Mouse (Mus musculus) left cerebral cortex, postnatal 36 days (tissue): ENCODE data around the gene Pald1. TPM values are rescaled to one million over a fixed set of nuclear protein-coding genes. Genes with fewer than 3 reads are reported as not detected.

Source experiments
- DNase-seq, 2 experiments: peaks; one replicate each; pipeline ENCODE4 v3.0.0; 2021 to 2022; ENCODE audit warnings: low spot score in 2 of 2, mixed read lengths in 1 of 2
- intact Hi-C: fragments of 180-260 bp; cut with DNase I; formaldehyde crosslinking; loops from one replicate; pipeline ENCODE4 v1.15.1; 2025
- total RNA-seq, 2 experiments: library from RNA; stranded (reverse); gene quantifications; 2 replicates each; pipeline ENCODE4 v1.2.3; 2021

Pald1 gene
- total RNA-seq, 2 experiments from 2014 or later: 7.5 to 9.5 TPM

DNA sequence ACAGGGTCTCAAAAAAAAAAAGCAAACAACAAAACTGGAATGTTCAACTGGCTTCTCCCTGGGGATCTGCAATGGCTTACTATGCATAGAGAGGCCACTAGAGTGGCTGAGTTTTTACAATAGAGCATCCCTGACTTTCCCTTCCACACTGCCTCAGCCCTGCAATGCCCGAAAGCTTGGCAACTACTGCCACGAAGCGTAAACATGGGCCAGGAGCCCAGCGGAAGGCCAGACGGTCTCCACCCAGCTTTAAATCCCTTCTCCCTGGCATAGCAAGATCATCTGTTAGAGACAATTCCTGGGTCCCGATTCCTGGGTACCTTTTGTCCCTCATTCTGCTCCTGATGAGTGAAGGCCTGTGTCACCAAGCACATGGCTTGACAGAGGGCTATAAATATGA is 79.3 kb downstream of the Pald1 start:
- intact Hi-C loops: no loop called here
- no peak for DNase-seq

DNA sequence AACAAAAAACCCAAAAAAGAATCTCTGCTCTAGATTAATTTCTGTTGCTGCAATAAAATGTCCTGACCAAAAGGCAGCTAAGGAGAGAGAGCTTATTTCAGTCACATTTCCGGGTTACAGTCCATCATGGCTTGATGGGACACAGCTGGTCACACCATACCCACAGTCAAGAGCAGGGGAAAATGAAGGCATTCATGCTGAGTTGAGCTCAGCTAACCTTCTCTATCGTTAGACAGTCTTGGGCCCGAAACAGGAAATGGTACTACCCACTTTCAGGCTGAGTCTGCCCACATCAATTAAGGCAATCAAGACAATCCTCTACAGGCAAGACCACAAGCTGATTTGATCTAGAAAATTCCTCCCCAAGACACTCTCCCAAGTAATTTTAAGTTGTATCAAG is 82.3 kb downstream of the Pald1 start:
- intact Hi-C loops: no loop called here
- DNase-seq: no peak

DNA sequence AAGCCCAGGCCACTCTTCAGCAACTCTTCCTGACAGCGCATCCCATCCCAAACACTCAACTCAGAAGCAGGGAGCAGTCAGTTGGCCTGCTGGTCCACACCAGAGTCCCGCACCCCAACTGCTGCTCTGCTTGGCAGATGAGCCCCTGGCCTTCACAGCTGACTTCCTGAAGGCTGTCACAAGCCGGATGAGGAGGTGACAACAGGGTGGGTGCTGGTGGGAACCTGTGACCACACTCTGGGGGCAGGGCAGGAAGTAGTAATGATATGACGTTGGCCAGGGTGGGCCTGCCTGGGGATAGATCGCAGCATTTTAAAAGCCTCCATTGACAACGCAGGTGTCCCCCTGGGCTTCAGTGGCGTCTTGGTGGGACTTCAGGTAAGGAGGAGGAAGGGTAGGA is 85.9 kb downstream of the Pald1 start, which contains the start of gene Prf1:
Gene Prf1 (plus strand): TSS at position 357 of the 400 bp plus-strand sequence.
- intact Hi-C loops: no loop called here
- no peak for DNase-seq

DNA sequence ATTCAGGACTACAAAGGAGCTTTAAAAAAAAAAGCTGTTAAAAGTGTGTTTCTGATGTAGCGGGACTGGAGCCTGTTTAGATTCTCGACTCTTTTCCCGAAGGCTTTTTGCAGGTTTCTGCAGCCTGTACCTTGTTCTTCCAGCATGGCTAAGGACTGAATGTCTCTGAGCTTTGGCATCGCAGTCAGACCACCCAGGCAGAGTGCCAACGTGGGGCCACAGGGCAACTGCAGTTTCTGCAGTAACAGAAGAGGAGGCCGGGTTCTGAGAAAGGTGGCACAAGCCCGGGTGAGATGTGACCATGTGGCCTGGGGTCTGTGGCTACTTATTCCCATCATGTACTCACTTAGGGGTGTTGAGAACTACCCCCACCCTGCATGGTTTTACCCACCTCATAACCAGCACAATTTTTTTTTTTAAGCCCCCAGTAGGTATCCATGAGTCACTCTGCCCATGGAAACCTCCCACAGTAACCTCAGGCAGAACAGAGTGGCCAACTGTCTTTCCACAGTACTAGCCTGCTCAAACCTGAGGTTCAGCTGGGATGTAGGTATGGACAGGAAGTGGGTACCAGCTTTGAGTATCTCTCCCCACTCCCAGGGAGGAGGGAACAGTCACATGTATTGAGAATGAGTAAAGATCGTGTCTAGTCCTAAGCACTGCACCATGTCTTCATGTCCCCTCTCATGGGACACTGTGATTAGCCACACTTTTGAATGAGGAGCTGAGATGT is 86.5 kb downstream of the Pald1 start:
- intact Hi-C loops: no loop called here
- DNase-seq: no peak

DNA sequence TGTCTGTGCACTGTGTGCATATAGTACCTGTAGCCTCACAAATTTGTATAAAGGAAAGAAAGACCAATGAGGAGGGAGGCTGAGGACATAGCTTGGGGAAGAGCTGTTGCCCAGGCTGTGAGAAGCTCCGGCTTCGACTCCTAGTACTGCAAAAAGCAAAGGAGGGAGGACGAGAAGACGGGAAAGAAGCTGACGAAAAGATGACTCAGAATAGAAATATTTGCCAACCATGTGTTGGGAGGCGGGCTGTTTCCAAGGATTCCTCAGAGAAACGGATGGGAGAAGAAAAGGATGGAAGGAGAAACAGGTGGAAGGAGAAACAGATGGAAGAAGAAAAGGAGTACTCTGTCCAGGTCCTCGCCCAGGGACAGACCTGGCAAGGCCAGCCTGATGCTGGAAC is 89.1 kb downstream of the Pald1 start:
- intact Hi-C loops: no loop called here
- no peak for DNase-seq

DNA sequence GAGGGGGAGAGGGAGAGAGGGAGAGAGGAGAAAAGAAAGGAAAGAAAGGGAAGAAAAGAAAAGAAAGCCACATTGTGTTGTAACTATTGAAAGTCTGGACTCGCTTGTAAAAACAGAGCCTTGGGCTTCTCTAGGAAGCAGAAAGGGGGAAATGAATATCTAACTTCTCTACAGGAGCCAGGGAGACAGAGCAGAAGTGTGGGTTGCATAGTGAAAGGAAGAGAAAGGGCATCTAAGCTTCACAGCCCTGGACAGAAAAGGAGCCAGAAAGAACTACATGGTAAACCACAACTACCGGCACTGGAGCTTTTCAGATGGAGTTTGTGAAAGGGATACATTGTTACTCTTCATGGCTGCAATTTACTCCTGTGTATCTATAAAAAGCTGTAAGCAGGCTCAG is 92.9 kb downstream of the Pald1 start:
- no peak for DNase-seq
- intact Hi-C loops: no loop called here

DNA sequence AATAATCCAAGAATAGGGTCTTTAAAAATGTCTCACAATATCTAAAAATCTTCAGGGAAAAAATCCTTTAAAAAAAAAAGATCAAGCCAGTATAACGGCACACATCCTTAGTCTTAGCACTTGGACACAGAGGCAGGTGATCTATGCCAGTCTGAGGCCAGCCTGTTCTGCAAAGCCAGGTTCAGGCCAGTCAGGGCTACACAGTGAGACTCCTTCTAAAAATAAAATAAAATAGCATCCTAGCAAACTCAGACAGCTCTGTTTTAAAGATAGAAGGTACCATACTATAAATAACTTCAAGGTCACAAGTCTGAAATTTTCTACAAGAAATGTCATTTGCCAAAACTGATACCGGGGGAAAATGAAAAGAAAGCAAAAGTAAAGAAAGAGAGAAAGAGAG is 93.3 kb downstream of the Pald1 start:
- intact Hi-C loops: no loop called here
- no peak for DNase-seq

DNA sequence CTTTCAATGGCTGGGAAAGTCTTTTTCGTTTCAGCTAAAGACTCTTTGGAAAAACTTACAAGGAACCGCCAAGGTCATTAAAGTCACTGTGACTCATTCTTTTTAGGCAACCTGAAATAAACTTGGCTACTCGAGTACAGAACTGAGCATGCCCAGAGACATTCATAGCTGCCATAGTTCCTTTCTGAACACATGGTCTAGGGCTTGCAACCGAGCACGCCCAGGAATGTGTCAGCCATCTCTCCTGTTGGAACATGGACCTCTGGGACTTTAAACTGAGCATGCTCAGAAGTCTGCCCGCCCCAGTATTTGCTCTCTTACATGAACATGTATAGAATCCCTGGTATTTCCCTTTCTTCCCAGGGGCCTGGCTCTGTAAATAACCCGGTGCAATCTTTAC is 97.1 kb downstream of the Pald1 start:
- DNase-seq: no peak
- intact Hi-C loops: no loop called here

DNA sequence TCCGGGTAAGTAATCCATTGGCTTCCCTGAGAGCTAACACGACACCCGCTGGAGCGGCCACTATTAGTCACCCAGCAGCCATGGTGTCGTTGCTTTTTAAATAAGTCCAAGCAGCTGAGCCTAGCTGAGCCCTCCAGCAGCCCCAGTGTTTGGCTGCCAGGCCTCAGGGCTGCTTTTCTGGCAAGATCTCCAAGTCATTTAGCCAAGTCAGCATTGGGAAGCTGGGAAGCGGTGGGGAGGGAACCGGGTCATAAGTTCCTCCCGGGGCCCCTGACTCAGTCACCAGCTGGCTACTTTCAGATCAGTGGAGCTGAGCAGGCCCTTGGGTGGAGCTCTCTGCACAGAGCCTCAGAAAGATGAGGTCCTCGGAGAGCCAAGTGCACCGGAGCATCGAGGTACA is 98.1 kb downstream of the Pald1 start:
- intact Hi-C loops: no loop called here

DNA sequence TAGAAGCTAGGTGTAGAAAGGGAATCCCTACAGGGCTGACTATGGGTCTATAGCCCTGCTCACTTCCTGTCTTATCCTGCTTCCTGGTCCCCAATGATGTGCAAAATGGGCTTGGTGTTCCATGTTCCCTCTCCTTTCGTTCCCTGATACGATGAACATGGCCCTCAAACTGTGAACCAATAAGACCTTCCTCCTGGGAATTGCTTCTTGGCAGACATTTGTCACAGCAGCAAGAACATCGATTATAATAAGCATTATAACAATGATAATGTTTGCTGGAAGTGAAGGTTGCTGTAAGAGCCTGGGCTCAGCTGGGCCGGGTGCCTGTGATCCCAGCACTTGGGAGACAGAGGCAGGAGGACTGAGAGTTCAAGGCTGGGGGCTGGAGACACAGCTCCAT is 99.0 kb downstream of the Pald1 start:
- no peak for DNase-seq
- intact Hi-C loops: no loop called here

More for the DNA sequence above, 98.1 kb downstream of the Pald1 start:
- no peak for DNase-seq

DNA sequence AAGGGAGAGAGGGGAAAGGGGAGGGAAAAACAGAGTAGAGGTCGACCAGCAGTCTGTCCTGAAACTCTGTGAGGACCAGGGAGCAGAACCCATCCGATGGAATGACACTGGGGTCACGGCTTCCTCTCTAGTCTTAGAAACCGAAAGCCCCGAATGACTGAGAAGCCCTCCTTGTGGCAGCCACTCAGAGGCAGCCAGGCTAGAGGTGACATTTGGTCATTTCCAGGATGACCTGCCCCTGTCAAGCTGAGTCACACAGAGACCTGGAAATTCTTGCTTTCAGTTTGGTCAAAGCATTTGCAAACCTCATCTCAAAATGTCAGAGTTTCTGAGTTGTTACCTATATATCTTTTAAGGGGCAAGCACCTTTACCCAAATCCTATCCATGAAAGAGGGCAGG is 102.2 kb downstream of the Pald1 start:
- intact Hi-C loops: no loop called here
- no peak for DNase-seq

DNA sequence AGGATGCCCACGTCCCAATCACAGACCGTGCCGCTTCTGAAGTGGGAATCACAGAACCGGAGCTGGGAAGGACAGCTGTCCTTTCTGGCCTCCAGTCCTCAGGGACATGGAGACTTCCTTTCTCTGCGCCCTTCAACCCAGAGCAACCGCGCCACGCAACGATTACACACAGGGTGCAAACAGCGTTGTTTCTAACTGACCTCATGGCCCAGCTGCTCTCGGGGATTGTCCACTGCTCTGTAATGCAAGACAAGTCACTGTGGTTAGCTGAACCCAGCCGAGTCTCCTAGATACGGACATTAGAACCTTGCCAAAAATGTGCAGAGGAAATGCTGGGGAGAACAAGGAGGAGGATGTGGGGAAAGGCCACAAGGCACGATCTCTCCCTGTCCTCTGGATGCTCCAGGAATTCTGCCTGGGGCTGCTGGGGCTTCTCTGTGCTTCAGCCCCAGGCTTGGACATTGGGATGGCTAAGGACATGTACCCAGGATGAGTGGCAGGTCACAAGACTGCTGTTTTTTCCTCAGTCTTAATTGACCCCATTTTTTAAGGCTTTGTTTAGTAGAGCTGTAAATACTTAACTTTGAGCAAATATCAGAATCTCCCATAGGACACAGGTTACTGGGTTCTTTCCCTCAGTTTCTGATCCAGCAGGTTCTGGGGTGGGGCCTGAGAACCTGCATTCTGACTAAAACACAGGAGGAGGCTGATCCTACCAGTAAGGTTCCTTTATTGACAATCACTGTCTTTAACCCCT is 105.2 kb downstream of the Pald1 start:
- intact Hi-C loops: no loop called here
- no peak for DNase-seq

DNA sequence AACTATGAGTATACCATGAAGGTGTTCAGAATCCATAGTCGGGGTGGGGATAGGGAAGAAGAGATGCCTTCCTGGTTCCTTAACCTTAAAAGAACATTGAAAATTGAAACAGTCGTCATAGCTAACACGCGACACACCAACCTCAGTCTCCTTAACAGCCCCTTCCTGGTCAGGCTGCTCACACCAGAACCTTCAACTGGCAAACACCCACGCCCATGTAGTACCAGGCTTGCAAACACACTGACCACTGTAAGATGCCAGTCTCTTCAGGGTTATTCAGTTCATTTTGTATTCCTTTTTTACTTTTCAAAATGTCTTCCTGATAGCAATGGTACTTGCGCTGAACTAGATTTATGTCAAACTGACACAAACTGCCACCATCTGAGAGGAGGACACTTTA is 106.3 kb downstream of the Pald1 start:
- intact Hi-C loops: no loop called here
- DNase-seq: no peak

DNA sequence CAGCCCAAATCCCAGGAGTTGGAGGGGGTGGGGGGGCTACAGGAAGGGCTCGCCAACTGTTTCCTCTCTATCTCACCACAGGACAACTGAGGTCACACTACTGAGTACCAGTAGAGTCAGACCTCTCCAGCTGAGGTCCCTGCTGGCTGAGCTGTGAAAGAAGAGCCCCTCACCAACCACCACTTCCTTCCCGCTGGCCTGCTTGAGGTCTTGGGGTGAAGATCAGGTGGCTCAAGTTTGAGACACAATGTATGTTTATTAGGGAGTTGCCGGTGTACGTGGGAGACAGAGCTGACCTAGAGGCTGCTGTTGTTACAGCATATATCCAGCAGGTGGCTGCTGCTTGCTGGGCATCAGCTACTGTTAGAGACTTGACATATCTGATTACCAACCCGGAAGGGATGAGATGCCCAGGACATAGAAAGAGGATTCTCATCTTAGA is 107.6 kb downstream of the Pald1 start:
- intact Hi-C loops: no loop called here
- DNase-seq: no peak

DNA sequence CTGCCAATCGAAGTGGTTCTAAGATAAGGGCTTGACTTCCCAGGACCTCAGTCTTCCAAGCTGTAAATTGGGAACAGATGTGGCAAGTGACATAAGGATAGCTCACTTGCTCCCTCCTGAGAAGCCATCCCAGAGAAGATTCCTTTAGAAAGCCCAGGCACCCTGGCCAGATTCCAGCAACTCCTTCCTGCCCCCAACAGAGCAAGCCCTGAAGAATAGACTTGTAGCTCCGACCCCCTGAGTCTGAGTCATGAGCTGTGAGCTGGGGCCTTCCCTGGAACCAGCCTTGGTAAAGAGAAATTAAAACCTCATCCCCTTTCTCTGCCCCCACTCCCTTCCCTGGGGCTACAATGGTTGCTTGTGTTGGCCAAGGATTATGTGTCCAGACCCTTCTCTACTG is 108.8 kb downstream of the Pald1 start:
- DNase-seq: no peak
- intact Hi-C loops: no loop called here

DNA sequence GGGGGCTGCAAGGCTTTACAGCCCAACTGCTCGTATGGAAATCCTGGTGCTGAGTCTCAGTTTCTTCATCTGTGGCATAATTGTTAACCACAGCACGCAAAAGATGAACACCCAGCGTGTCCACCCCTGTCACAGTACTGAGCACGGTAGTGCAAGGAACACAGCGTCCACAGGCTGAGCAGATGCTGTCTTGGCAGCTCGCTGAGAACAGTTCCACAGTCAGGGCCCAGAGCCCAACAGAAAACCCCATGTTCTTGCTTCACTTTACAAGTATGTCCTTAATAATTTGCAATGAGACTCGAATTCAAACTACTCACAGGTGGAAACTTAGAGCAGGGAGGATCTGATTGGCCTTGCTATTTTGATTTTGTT is 109.5 kb downstream of the Pald1 start:
- no peak for DNase-seq
- intact Hi-C loops: no loop called here

DNA sequence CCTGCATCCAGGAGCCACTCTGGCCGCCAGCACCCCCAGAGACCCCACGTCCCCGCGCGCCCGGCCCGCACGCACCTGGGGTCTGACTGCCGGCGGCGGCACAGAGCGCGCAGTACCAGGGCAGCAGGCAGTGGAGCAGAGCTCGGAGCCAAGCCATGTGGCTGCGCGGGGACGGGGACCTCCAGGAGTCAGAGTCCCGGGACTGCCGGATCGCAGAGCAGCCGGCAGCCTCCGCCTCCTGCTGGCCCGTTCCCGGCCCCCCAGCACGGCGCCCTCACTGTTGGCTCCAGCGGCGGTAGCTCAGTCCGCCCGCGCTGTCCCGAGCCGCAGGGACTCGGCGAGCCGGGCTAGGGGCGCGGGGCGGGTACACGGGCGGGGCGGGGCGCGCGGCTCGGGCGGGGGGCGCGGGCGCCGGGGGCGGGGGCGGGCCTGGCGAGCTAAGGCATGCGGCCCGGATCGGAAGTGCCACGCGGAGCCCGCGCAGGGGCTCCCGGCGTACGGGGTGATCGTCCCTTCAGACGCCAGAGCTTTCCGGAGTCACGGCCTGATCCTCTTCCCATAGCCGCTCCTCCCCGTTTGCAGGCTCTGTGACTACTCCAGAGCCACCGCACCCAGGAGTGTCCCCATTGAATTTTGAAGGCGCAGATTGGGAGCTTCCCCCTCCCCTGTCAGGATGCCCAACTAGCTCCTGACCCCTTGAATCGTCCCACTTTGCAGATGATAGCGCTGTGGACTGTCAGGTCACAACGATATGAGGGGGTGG is 110.1 kb downstream of the Pald1 start, which contains the start of gene Adamts14:
Gene Adamts14 (minus strand): TSS at position 358 of the 763 bp plus-strand sequence.
- no peak for DNase-seq
- intact Hi-C loops: no loop called here

DNA sequence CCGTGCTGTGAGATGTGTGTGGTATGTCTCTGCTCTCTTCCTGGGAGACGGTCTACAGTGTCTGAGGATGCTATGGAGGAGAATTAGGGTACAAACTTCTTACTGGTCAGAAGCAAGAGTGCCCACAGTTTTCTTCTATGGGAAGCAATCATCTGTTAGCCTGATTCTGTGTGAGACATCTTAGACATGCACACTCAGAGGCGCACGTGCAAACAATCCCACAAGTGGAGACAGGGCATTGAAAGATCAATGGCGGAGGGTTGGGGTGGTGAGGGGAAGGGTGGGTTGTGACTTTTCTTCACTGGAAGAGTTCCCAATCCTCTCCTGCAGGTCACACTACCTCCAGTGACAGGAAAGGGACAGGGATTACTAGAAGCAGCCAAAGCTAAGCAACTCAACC is 110.7 kb downstream of the Pald1 start:
- DNase-seq: no peak
- intact Hi-C loops: no loop called here

DNA sequence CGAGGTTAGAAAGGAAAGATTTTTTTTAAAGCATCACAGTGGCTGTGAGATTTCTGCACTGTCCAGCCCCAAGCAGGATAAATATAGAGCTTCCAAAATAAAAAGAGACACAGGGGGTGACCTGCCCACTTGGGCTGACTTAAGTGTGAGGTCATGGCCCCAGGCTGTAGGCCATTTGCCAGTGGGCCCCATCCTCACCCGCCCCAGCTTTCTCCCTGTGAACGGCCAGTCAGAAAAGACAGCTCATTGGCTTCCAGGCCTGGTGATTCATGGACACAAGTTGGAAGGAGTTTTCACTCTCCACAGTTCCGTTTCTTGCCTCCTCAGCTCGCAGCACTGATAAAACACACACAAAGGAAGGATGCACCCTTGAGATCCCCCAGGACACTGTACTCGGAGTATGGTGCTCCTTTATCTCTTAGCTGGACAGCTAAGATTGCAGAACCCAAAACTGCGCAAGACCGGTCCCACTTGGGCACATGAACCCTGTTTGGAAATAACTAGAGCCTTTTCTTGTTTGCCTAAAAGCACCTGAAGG is 111.2 kb downstream of the Pald1 start:
- DNase-seq: no peak
- intact Hi-C loops: no loop called here
